Mouse (Mus musculus) ES-Bruce4 (cell line): ENCODE data around the gene Csrnp1. TPM values are rescaled to one million over a fixed set of nuclear protein-coding genes. Genes with fewer than 3 reads are reported as not detected.

Experiments used
- H3K27ac ChIP-seq: 2 replicates; pipeline ENCODE4 v1.5.1; 2012; ENCODE audit warnings: low read length, inconsistent platforms; ENCODE audit not compliant: insufficient read depth
- H3K27me3 ChIP-seq: 2 replicates; pipeline ENCODE4 v1.6.1; 2012; ENCODE audit warnings: mild to moderate bottlenecking, low read length, inconsistent platforms; ENCODE audit not compliant: control insufficient read depth, poor library complexity, insufficient read depth, severe bottlenecking
- H3K36me3 ChIP-seq: 2 replicates; pipeline ENCODE4 v1.6.1; 2012; ENCODE audit warnings: inconsistent platforms, mild to moderate bottlenecking, low read length, moderate library complexity; ENCODE audit not compliant: control insufficient read depth, poor library complexity, insufficient read depth, severe bottlenecking
- H3K4me1 ChIP-seq: one replicate; pipeline ENCODE4 v1.8.1; 2011; ENCODE audit warnings: low read length; ENCODE audit not compliant: control insufficient read depth, insufficient read depth
- H3K4me3 ChIP-seq: 2 replicates; pipeline ENCODE4 v1.5.1; 2011; ENCODE audit warnings: low read depth, mild to moderate bottlenecking, low read length
- H3K9ac ChIP-seq: 2 replicates; pipeline ENCODE4 v1.6.1; 2012; ENCODE audit warnings: low read depth, mild to moderate bottlenecking, inconsistent platforms; ENCODE audit not compliant: poor library complexity, severe bottlenecking
- H3K9me3 ChIP-seq: replicated peaks from 2 replicates; pipeline ENCODE4 v1.6.1; 2012; ENCODE audit warnings: mild to moderate bottlenecking, low read length, inconsistent platforms; ENCODE audit not compliant: control insufficient read depth, poor library complexity, insufficient read depth, severe bottlenecking
- CTCF ChIP-seq: IDR thresholded peaks from one replicate; pipeline ENCODE4 v1.8.1; 2011; ENCODE audit warnings: low read depth, low read length
- EP300 ChIP-seq: IDR thresholded peaks from 2 replicates; pipeline ENCODE4 v1.6.1; 2011; ENCODE audit warnings: low read depth, low read length; ENCODE audit not compliant: insufficient read depth
- POLR2A ChIP-seq: IDR thresholded peaks from one replicate; pipeline ENCODE4 v1.8.1; 2011; ENCODE audit warnings: low read length; ENCODE audit not compliant: insufficient read depth
- polyA plus RNA-seq: library from polyadenylated mRNA; stranded (reverse); fragments of >200 nt; gene quantifications from 2 replicates; pipeline ENCODE4 v1.2.4, GENCODE M21; 2011; ENCODE audit warnings: low read depth; ENCODE audit not compliant: missing spikeins, insufficient read depth, insufficient read length

Gene Csrnp1
- polyA plus RNA-seq, 1 experiment: 28.4 TPM

GRCm38 (mm10) chr9:119999636-120000035, 15.2 kb upstream of the Csrnp1 start:
- H3K9me3 ChIP-seq: no peaks in the 10 kb centered on the region
- no peaks in the 10 kb centered on the region for H3K36me3 ChIP-seq
- H3K27ac ChIP-seq: no peak overlapping the region
- no peak overlapping the region for H3K4me3 ChIP-seq
- H3K9ac ChIP-seq: no peak overlapping the region
- peaks cover 3% of the 10 kb centered on the region for H3K4me1 ChIP-seq
- TF ChIP-seq EP300 (no peak), CTCF (no peak), POLR2A (no peak)
- no peaks in the 10 kb centered on the region for H3K27me3 ChIP-seq

- no peak for TF ChIP-seq POLR2A
- TF ChIP-seq EP300: no peak
- no peak for TF ChIP-seq CTCF
- no peak overlapping the region for H3K9ac ChIP-seq
- no peaks in the 10 kb centered on the region for H3K36me3 ChIP-seq
- no peak overlapping the region for H3K27ac ChIP-seq
- H3K27me3 ChIP-seq: no peaks in the 10 kb centered on the region
- no peaks in the 10 kb centered on the region for H3K9me3 ChIP-seq
- H3K4me3 ChIP-seq: no peak overlapping the region
- peaks cover 2% of the 10 kb centered on the region for H3K4me1 ChIP-seq
Observed at GRCm38 (mm10) chr9:119998776-119999175, 14.3 kb upstream of the Csrnp1 start.

DNA sequence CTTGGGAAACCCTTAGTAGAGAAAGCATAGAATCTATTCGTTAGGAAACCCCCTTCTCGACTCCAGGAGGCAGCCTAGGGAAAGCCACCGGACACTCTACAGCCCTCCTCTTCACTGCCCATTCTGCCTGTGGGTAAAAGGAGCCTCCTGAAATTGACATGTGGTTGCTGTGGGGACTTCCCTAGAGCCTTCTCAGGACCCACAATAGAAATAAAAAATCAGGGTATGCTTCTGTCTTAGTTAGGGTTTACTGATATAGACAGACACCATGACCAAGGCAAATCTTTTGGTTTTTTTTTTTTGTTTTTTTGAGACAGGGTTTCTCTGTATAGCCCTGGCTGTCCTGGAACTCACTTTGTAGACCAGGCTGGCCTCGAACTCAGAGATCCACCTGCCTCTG, 11.6 kb upstream of the Csrnp1 start:
- Histone ChIP-seq H3K9ac (no peak overlapping the region), H3K4me3 (no peak overlapping the region), H3K9me3 (no peaks in the 10 kb centered on the region), H3K27me3 (no peaks in the 10 kb centered on the region), H3K36me3 (no peaks in the 10 kb centered on the region), H3K27ac (no peak overlapping the region), H3K4me1 (peaks cover 4% of the 10 kb centered on the region)
- no peak for TF ChIP-seq CTCF

DNA sequence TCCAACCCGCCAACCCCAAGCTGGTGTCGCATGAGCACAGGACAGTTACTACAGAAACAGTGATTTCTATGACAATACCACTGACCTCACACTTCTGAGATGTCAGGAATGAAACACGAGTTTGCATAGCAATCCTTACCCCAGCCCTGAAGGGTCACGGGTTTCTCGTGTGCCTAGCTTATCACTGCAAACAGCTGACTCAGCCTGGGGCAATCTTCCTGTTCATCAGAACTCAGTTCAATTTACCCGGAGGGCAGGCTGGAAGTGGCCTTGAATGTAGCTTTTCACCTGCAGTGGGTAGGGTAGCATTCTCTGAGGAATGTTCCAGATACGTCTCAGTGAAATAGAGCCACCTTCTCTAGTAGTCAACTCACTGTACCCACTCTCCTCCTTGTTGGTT, 9.7 kb upstream of the Csrnp1 start:
- no peaks in the 10 kb centered on the region for H3K36me3 ChIP-seq
- H3K4me3 ChIP-seq: no peak overlapping the region
- H3K27ac ChIP-seq: no peak overlapping the region
- no peaks in the 10 kb centered on the region for H3K9me3 ChIP-seq
- 0 out of 2 replicates have a peak, but pooled peaks have one; percentile 26 for TF ChIP-seq EP300
- no peak for TF ChIP-seq CTCF
- no peak for TF ChIP-seq POLR2A
- H3K4me1 ChIP-seq: peaks cover 4% of the 10 kb centered on the region
- no peak overlapping the region for H3K9ac ChIP-seq
- H3K27me3 ChIP-seq: no peaks in the 10 kb centered on the region

- no peaks in the 10 kb centered on the region for H3K9me3 ChIP-seq
- H3K9ac ChIP-seq: no peak overlapping the region
- H3K4me3 ChIP-seq: no peak overlapping the region
- no peak for TF ChIP-seq EP300
- TF ChIP-seq POLR2A: no peak
- TF ChIP-seq CTCF: no peak
- no peaks in the 10 kb centered on the region for H3K27me3 ChIP-seq
- no peaks in the 10 kb centered on the region for H3K36me3 ChIP-seq
- no peak overlapping the region for H3K27ac ChIP-seq
- peaks cover 4% of the 10 kb centered on the region for H3K4me1 ChIP-seq
Observed at GRCm38 (mm10) chr9:119993092-119993844, 8.8 kb upstream of the Csrnp1 start.

DNA sequence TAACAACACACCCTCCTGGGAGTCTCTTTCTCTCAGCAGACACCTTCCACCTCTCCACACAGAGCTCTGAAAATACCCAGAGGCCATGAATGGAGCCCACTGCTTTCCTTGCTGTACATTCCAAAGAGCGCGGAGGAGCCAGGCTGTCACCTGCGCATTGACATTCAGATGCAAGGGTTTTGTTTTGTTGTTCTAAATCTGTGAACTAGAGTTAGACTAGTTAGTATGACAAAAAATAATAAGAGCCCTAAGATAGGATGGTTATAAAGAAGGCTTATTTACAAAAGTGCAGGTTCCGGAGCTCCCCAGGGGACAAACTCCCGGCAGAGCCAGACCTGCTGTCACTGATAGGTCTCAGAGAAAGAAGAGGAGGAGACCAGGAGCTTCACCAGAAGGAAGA, 6.9 kb upstream of the Csrnp1 start:
- H3K4me1 ChIP-seq: peaks cover 4% of the 10 kb centered on the region
- H3K27ac ChIP-seq: no peak overlapping the region
- no peaks in the 10 kb centered on the region for H3K27me3 ChIP-seq
- H3K4me3 ChIP-seq: no peak overlapping the region
- H3K9ac ChIP-seq: no peak overlapping the region
- no peaks in the 10 kb centered on the region for H3K36me3 ChIP-seq
- H3K9me3 ChIP-seq: no peaks in the 10 kb centered on the region
- TF ChIP-seq POLR2A (no peak), EP300 (peak; percentile 73), CTCF (no peak)
